Mouse (Mus musculus) thymus, postnatal 36 days (tissue): ENCODE measurements at regions not wholly inside any gene's neighbourhood (a gene's known extent, or its start where the extent isn't known, plus 50 kb on each side); places are given as distances from the start of the nearest gene placed in this dataset.
"Not testable (repeated sequence)": the region's sequence is repeated elsewhere in the genome, so short reads cannot be mapped to it uniquely, and the experiment has no call there.

Source experiments
- DNase-seq, 2 experiments: peaks; one replicate each; pipeline ENCODE4 v3.0.0; 2022; ENCODE audit warnings: mixed read lengths in 2 of 2

GRCm38 (mm10) chr15:96031085-96031780 lies 240.6 kb downstream of the Ano6 start:
- no peak for DNase-seq

GRCm38 (mm10) chr15:96035273-96035672 lies 244.6 kb downstream of the Ano6 start:
- DNase-seq, result no peak

- DNase-seq, result no peak
Measured at GRCm38 (mm10) chr15:96045561-96045960, 241.8 kb upstream of the Arid2 start.

- DNase-seq, result no peak
Measured at GRCm38 (mm10) chr15:96046651-96047050, 240.7 kb upstream of the Arid2 start.

GRCm38 (mm10) chr15:96050416-96050815 lies 236.9 kb upstream of the Arid2 start:
- DNase-seq, result no peak

GRCm38 (mm10) chr15:96052586-96052985 lies 234.7 kb upstream of the Arid2 start:
- no peak for DNase-seq

- DNase-seq, result no peak
Measured at GRCm38 (mm10) chr15:96055361-96055760, 232.0 kb upstream of the Arid2 start.

- DNase-seq, result no peak
Measured at GRCm38 (mm10) chr15:96055796-96056473, 231.4 kb upstream of the Arid2 start.

- no peak for DNase-seq
Measured at GRCm38 (mm10) chr15:96059623-96060022, 227.7 kb upstream of the Arid2 start.

- DNase-seq, result no peak
Measured at GRCm38 (mm10) chr15:96064499-96065217, 222.7 kb upstream of the Arid2 start.

- DNase-seq, result no peak
Measured at GRCm38 (mm10) chr15:96075615-96076014, 211.7 kb upstream of the Arid2 start.

GRCm38 (mm10) chr15:96077756-96078155 lies 209.6 kb upstream of the Arid2 start:
- DNase-seq, result no peak

- no peak for DNase-seq
Measured at GRCm38 (mm10) chr15:96078580-96078979, 208.7 kb upstream of the Arid2 start.

- no peak for DNase-seq
Measured at GRCm38 (mm10) chr15:96089676-96090075, 197.6 kb upstream of the Arid2 start.

GRCm38 (mm10) chr15:96096438-96096837 lies 190.9 kb upstream of the Arid2 start:
- DNase-seq, result no peak

GRCm38 (mm10) chr15:96098821-96099220 lies 188.5 kb upstream of the Arid2 start:
- DNase-seq, result no peak

GRCm38 (mm10) chr15:96099844-96100640 lies 187.3 kb upstream of the Arid2 start:
- not testable (repeated sequence) for DNase-seq

- no peak for DNase-seq
Measured at GRCm38 (mm10) chr15:96103737-96104136, 183.6 kb upstream of the Arid2 start.

- no peak for DNase-seq
Measured at GRCm38 (mm10) chr15:96107503-96107902, 179.8 kb upstream of the Arid2 start.

- no peak for DNase-seq
Measured at GRCm38 (mm10) chr15:96113091-96113490, 174.2 kb upstream of the Arid2 start.

- DNase-seq, result no peak
Measured at GRCm38 (mm10) chr15:96114616-96115015, 172.7 kb upstream of the Arid2 start.

GRCm38 (mm10) chr15:96115196-96115595 lies 172.1 kb upstream of the Arid2 start:
- DNase-seq, result no peak

- no peak for DNase-seq
Measured at GRCm38 (mm10) chr15:96119240-96119639, 168.1 kb upstream of the Arid2 start.
